Mouse (Mus musculus) duodenum, adult 2 months (tissue): ENCODE data around the gene Foxp1. TPM values are rescaled to one million over a fixed set of nuclear protein-coding genes. Genes with fewer than 3 reads are reported as not detected.

Experiments used
- polyA plus RNA-seq: library from polyadenylated mRNA; depleted of rRNA; stranded (reverse); fragments of >200 nt; gene quantifications from 2 replicates; pipeline ENCODE4 v1.2.3, GENCODE M21; 2012; ENCODE audit warnings: low replicate concordance; rRNA removed

The Foxp1 gene
- 30.8 and 54.3 TPM in 2 replicates for polyA plus RNA-seq

GRCm38 (mm10) chr6:99522359-99523108, at the start of gene Foxp1:
Foxp1 (minus strand) TSS chr6:99522721.

Other genes starting within 250 kb of the Foxp1 start
- gene Eif4e3, start 144.1 kb upstream of the Foxp1 start, polyA plus RNA-seq: 1.3 and 1.7 TPM in 2 replicates
- gene Gm20696, start 144.1 kb upstream of the Foxp1 start, polyA plus RNA-seq: 0.20 and 0.34 TPM in 2 replicates
- gene Gpr27, start 170.0 kb upstream of the Foxp1 start, polyA plus RNA-seq: 3.2 and 4.9 TPM in 2 replicates
- gene Prok2, start 203.7 kb upstream of the Foxp1 start, polyA plus RNA-seq: not detected in 2 replicates